Mouse (Mus musculus) liver (tissue): ENCODE measurements at regions not wholly inside any gene's neighbourhood (a gene's known extent, or its start where the extent isn't known, plus 50 kb on each side); places are given as distances from the start of the nearest gene placed in this dataset.

Experiments used
- DNase-seq: peaks from one replicate; pipeline ENCODE4 v3.0.0-alpha.2; 2020; ENCODE audit warnings: mixed read lengths

- no peak for DNase-seq
Measured at GRCm38 (mm10) chr1:193750929-193751328, 380.8 kb upstream of the Camk1g start.

GRCm38 (mm10) chr1:193747426-193747960 is 377.4 kb upstream of the Camk1g start:
- DNase-seq, result no peak

GRCm38 (mm10) chr1:193742688-193743087 is 372.6 kb upstream of the Camk1g start:
- DNase-seq, result no peak

DNA sequence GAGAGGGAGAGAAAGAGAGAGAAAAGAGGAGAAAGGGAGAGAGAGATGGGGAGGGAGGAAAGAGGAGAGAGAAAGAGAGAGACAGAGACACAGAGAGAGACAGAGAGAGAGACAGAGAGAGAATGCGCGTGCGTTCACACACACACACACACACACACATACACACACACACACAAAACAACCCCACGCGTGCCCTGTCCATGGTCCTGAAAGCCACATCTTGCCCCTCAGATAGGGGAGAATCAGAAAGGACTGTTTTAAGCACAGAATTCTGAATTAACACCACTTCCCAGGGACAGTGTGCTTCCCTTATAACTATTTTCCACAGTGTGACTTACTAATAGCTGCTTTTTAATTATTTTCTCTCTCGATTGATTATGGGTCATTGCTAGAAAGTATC is 368.7 kb upstream of the Camk1g start:
- peak; percentile 21 for DNase-seq

- no peak for DNase-seq
Measured at GRCm38 (mm10) chr1:193735949-193736518, 365.9 kb upstream of the Camk1g start.

DNA sequence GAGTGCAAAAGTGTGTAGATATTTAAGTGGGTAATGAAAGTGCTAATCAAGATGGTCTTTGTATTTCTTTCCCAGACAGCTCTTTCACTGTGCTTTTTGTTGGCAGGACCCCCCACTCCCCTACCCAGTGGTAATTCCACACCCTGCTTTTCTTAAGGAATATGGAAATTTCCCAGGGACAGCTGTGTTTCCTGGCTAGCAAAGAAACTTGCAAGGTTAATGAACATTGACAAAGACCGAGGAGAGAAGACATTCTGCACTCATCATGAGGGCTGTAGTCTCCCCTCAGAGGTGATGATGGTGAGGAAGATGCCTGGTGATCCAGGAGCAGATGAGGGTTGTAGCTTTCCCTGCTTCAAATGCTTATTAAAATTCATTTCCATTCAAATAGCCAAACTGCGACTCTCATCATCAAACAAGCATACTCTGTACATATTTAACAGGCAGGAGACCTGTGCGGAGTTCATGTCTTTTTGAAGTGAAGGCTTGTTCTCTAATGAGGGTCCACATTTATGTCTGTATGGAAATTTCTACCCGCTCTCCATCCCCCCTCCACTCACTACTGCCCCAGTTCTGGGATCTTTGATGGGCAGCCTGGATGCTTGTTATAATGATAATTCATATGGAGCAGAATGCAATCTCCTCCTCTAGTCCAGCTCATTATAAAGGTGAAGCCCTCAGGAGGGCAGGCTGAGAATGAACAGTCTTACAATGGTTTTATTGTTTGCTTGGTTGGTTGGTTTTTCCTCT is 364.1 kb upstream of the Camk1g start:
- no peak for DNase-seq

GRCm38 (mm10) chr1:193733402-193733801 is 363.3 kb upstream of the Camk1g start:
- DNase-seq, result no peak

- no peak for DNase-seq
Measured at GRCm38 (mm10) chr1:193732113-193732512, 362.0 kb upstream of the Camk1g start.

DNA sequence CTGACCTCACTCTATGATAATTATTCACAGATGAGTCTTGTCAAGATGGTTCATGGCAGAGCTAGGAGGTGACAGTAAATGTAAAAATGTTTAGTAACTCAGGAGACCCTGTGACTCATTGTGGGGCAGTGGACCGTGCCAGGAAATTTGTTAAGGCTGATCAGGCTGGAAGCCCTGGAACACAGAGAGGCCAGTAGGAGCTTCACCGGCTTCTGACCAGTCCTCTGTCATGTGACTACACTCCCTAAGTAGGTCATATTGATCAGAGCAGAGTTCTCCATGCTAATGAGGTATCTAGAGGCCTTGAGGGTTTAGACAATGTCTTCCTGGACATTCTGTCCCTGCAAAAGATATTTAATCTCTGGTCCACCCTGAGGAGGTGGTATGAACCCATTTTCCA is 351.8 kb upstream of the Camk1g start:
- no peak for DNase-seq

DNA sequence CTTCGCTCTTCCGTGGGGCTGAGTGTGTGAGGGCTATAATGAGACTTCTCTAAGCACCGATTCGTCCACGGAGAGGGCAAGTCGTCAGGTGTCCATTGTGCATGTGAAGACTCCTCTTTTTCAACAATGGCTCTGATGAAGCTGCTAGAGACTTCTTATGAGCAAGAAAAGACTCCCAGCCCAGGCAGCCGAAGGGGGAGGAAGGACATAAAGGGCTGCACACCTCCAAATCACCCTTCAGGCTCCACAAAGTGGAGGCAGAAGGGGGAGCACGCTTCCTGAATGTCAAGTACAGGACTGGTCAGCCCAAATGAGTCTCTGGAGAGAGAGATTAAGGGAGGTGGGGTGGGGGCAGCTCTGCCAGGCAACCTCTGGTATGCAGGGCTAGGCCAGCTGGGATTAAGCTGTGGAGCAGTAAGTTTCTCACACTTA is 350.3 kb upstream of the Camk1g start:
- no peak for DNase-seq

GRCm38 (mm10) chr1:193715328-193715727 is 345.2 kb upstream of the Camk1g start:
- DNase-seq, result no peak

GRCm38 (mm10) chr1:193714631-193715030 is 344.5 kb upstream of the Camk1g start:
- DNase-seq, result no peak

DNA sequence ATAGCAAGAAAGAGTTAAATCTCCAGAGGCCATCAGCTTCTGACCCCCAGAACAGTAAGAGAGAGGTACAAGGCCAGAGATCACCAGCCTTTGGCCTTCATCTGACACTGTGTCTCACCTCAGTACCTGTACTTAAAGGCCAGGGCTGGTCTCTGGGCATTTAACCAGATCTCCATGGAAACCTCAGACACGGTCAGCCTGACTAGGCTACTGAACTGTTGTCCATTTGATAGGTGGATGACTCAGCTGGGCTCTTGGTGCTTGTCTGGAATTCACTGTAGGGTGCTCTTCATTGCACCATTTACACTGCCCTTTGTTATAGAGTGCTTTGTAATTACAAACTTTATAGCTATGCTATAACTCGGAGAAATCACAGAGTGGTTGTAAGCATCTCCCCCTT is 335.1 kb upstream of the Camk1g start:
- DNase-seq, result no peak

DNA sequence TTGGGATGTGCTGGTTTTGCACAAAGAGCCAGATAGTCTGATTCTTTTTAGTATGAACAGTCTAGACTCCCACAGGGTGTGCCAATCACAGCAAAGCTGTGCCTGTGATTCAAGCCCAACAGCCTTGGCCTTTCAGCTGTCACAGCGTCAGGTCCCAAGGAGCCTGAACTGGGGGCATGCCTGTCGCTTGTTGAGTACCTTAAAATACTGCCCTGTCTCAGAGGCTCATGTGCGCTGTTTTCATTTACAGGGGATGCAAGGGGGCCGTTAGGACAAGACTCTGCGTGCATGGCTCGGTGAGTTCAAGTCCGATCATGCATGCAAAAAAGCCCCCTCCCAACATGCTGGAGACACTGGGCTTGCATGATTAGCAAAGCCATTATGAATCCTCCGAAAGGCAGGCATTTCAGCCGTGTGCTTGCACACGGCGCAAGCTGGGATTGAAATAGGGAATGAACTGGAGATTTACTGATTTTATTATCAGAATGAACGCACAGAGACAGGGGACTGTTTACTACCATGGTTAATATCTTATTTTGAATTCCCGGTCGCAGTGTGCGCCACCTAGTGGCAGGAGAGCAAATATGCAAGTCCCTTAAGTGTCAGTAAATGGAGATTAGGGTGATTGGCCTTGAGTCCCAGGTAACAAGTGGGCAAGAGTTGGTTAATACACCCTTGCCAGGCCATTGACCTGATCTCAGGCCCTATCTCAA is 332.8 kb upstream of the Camk1g start:
- peak; percentile 35 for DNase-seq

- no peak for DNase-seq
Measured at GRCm38 (mm10) chr1:193700217-193700616, 330.1 kb upstream of the Camk1g start.

GRCm38 (mm10) chr1:193698603-193699266 is 328.6 kb upstream of the Camk1g start:
- peak; percentile 64 for DNase-seq

DNA sequence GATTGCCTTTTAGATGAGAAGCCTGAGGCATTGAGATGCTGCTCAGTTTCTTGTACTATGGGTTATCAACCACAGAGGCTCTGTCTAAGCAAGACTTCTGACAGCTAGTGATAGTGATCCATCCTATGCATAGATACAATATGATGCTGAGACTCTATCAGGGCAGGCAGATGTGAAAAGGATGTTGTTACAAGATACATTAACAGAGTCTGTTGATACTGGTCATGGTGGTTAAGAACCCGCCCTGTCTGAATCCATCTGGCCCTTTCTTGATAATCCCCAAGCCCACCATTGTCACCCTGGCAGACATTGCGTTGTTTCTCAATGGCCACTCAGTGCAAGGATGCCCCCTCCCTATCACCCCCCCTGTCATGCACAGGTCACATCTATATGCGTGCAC is 327.8 kb upstream of the Camk1g start:
- DNase-seq, result no peak

DNA sequence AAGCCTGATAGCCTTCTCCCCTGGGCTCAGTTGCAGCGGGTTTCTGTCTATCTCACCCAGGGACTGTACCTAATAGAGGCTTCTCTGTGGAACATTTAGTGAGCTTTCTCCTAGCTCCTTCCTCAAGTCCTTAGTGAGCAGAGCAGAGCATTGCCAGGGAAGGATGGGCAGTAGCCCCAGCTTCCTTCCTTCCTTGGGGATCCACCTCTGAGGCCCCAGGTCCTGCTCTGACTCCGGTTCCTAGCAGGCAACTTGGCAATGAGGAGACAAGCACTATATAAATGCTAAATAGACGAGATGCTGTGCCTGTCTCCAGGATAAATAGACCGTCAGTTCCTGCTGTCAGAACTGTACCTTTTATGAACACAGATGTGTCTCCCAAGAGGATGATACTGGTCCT is 326.9 kb upstream of the Camk1g start:
- no peak for DNase-seq

- no peak for DNase-seq
Measured at GRCm38 (mm10) chr1:193692991-193693390, 322.9 kb upstream of the Camk1g start.

- no peak for DNase-seq
Measured at GRCm38 (mm10) chr1:193689601-193690000, 319.5 kb upstream of the Camk1g start.

DNA sequence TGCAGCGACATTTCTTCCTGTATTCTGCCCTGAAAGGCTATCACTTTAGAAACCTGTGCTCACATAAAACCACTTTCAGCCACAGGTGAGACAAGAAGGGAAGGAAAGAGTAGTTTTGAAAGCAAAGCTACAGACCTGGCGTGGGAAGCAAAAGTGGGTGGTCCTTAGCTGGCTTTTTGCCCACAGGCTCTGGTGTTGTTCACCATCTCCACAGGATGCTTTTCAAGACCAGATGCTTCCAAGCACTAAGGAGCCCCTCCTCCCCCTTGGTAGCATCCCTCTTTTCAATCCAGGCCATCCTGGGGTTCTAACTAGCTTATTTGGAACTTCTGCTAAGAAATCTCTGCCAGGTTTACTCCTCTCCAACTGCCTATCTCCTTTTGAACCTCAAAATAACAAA is 312.8 kb upstream of the Camk1g start:
- DNase-seq, result no peak

DNA sequence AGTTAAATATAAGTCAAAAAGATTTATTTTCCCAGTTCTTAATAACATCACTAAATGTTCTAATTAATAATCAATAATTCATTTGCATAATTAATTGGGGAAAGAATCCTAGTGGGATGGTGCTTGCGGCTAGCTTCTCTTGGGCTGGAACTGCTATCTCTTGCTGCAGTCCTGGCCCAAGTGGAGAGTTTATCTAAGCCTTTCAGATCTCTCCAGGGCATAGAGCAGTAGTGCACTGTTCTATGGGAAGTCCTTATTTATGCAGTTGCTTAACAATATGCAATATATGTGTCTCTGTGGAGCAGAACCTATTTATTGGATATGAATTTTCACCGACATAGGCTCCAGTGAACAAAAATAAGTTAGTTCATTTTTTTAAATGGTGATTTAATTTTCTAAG is 308.4 kb upstream of the Camk1g start:
- DNase-seq, result no peak

DNA sequence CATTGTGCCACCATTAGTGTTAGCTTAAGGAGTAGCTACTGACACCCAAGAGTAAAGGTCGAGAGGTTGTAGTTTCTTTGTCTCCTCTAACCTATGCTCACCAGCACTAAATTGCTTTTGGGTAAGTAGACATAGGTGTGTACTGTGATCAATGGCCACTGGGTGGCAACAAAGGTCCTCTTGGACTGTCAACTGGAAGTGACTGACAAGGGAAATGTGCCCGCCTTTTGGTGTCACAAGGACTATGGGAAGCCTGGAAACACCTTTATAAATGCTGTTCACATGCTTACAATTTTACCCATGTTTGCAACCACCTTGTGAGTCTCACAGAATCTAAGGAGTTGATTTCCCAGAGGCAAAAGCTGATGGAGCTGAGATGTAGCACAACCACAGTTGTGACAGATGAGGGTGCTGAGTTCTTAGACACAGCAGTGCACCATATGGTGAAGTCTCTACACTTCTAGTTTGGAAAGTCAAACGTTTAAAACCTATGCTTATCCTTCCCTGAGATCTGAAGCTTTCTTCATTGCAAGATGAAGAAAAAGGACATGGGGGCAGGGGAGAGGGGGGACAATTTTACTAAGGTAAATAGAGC is 303.2 kb upstream of the Camk1g start:
- peak; percentile 35 for DNase-seq
